ENCODE assay signal across 8 mouse cellular contexts in the genomic region with DNA sequence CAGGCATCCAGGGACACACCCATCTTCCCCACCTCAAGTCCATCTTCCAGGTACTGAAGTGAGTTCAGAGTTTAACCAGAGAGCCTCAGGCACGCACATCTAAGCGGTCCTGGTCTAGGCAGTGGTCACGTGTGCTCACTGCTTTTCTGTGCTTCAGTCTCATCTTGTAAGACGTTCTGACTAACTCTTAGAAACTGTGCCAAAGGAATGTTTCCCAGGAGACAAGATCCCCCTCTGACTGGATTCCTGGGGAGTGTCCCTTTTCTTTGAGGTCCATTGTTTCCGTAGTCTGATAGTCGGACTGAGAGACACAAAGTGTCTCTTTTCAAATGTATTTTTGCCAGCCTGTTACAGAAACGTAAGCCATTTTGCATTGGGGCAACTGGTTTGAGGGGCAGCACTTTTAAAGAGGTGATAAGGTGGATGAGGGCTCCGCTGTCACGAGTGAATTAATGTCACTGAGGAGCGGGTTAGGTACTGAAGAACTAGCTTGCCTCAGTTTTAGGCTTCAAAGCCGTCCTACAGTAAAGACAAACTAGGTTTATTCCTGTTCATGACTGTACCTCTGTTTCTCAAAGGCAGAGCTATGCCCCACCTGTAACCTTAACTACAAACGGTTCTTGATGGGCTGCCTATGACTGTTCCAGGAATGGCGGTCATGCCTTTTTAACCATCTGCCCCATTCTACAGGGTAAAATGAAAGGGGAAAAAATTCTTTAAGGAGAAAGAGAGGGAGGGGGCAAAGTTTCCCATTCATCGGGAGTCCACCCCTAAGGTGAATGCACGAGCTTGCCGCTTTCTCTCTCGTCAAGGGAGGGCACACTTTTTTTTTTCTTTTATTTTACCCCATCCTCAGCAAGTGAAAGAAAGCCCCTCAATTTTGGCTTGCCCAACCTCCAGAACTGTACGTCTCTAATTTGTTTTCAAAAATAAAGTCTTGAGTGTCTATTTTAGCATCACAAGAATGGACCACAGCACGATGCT. TPM values are rescaled to one million over a fixed set of nuclear protein-coding genes. Genes with fewer than 3 reads are reported as not detected.
DNase-seq lines count a peak whose midpoint lies in the region; ATAC-seq lines count a peak whose summit lies in the region.

No protein-coding gene starts in this region.

- peak overlapping the region; percentile 77 for H3K4me2 ChIP-seq in lung, embryonic 16.5 days (ENCODE audit: low read depth, low read length)
- peak overlapping the region; percentile 80 for H3K4me2 ChIP-seq in embryonic facial prominence, embryonic 14.5 days (ENCODE audit: low read depth, low read length)
- H3K4me2 ChIP-seq in limb, embryonic 11.5 days (ENCODE audit: low read depth, severe bottlenecking) = peak overlapping the region; percentile 56
- peak overlapping the region; percentile 55 for H3K4me2 ChIP-seq in stomach, embryonic 16.5 days (ENCODE audit: low read depth, low read length)

- H3K9ac ChIP-seq in lung, embryonic 16.5 days (ENCODE audit: low read length) = peak overlapping the region; percentile 29
- peak overlapping the region; percentile 54 for H3K9ac ChIP-seq in embryonic facial prominence, embryonic 14.5 days (ENCODE audit: low read depth, low read length)
- no peak overlapping the region for H3K9ac ChIP-seq in limb, embryonic 11.5 days (ENCODE audit: low read length)
- H3K9ac ChIP-seq in stomach, embryonic 16.5 days (ENCODE audit: low read length) = peak overlapping the region; percentile 19; the same call in 1 of the 2 replicates

- no peak for DNase-seq in lung, postnatal 25 days (ENCODE audit: low spot score)
- peak; percentile 71 for DNase-seq in embryonic facial prominence, embryonic 14.5 days (ENCODE audit: low spot score)
- DNase-seq in limb, embryonic 11.5 days (ENCODE audit: low spot score) = no peak
- DNase-seq in natural killer cell, adult 2 months (ENCODE audit: low spot score in 2 of 2) = no peak
- DNase-seq in lung, postnatal 36 days = no peak

- WGBS in lung, embryonic 16.5 days = 2% methylated on average over 19 of the region's 19 CpGs
- WGBS in embryonic facial prominence, embryonic 14.5 days = 3% methylated on average over 19 of the region's 19 CpGs
- WGBS in limb, embryonic 11.5 days = 2% methylated on average over 19 of the region's 19 CpGs
- 4% methylated on average over 19 of the region's 19 CpGs for WGBS in stomach, embryonic 16.5 days

- H3K36me3 ChIP-seq in lung, embryonic 16.5 days (ENCODE audit: control insufficient read depth, insufficient read depth, low read length) = no peaks in the 10 kb centered on the region
- no peaks in the 10 kb centered on the region for H3K36me3 ChIP-seq in embryonic facial prominence, embryonic 14.5 days (ENCODE audit: control insufficient read depth, insufficient read depth, low read length)
- H3K36me3 ChIP-seq in limb, embryonic 11.5 days (ENCODE audit: control insufficient read depth, insufficient read depth, low read length) = no peaks in the 10 kb centered on the region
- no peaks in the 10 kb centered on the region for H3K36me3 ChIP-seq in stomach, embryonic 16.5 days (ENCODE audit: control insufficient read depth, insufficient read depth, low read length)

- no peaks in the 10 kb centered on the region for H3K27me3 ChIP-seq in lung, embryonic 16.5 days (ENCODE audit: control insufficient read depth, insufficient read depth, low read depth, low read length)
- no peaks in the 10 kb centered on the region for H3K27me3 ChIP-seq in embryonic facial prominence, embryonic 14.5 days (replicated peaks; ENCODE audit: control insufficient read depth, insufficient read depth, low read length)
- H3K27me3 ChIP-seq in limb, embryonic 11.5 days (ENCODE audit: control insufficient read depth, insufficient read depth, low read length) = no peaks in the 10 kb centered on the region
- H3K27me3 ChIP-seq in stomach, embryonic 16.5 days (ENCODE audit: control insufficient read depth, insufficient read depth, low read length) = no peaks in the 10 kb centered on the region

- peak overlapping the region; percentile 45 for H3K4me3 ChIP-seq in lung, embryonic 16.5 days (ENCODE audit: low read length)
- peak overlapping the region; percentile 45 for H3K4me3 ChIP-seq in embryonic facial prominence, embryonic 14.5 days (ENCODE audit: low read depth, low read length)
- peak overlapping the region; percentile 25 for H3K4me3 ChIP-seq in limb, embryonic 11.5 days (ENCODE audit: low read depth, low read length)
- H3K4me3 ChIP-seq in stomach, embryonic 16.5 days (replicated peaks; ENCODE audit: low read length) = peak overlapping the region; percentile 52

- peak overlapping the region; percentile 16; the same call in 1 of the 2 replicates for H3K27ac ChIP-seq in lung, embryonic 16.5 days (ENCODE audit: low read length)
- H3K27ac ChIP-seq in embryonic facial prominence, embryonic 14.5 days (replicated peaks; ENCODE audit: low read depth, low read length) = no peak overlapping the region
- H3K27ac ChIP-seq in limb, embryonic 11.5 days (replicated peaks; ENCODE audit: low read depth, low read length) = no peak overlapping the region
- H3K27ac ChIP-seq in stomach, embryonic 16.5 days (ENCODE audit: low read length) = peak overlapping the region; percentile 16; the same call in 1 of the 2 replicates

- 0 out of 2 replicates have a peak, but pooled peaks have one; percentile 27 for ATAC-seq in lung, embryonic 16.5 days (ENCODE audit: low read depth)
- ATAC-seq in embryonic facial prominence, embryonic 14.5 days (ENCODE audit: low read depth) = peak; percentile 34; the same call in 1 of the 2 replicates
- ATAC-seq in limb, embryonic 11.5 days (ENCODE audit: insufficient number of reproducible peaks, low FRiP score, low TSS enrichment, low read depth) = no peak
- no peak for ATAC-seq in stomach, embryonic 16.5 days (ENCODE audit: insufficient read depth, low FRiP score)
- no peak for ATAC-seq in granulocyte monocyte progenitor cell, adult 5-6 weeks (replicated peaks; ENCODE audit: poor library complexity, severe bottlenecking)

- no peaks in the 10 kb centered on the region for H3K9me3 ChIP-seq in lung, embryonic 16.5 days (ENCODE audit: control insufficient read depth, low read length)
- no peaks in the 10 kb centered on the region for H3K9me3 ChIP-seq in embryonic facial prominence, embryonic 14.5 days (ENCODE audit: control insufficient read depth, low read length)
- no peaks in the 10 kb centered on the region for H3K9me3 ChIP-seq in limb, embryonic 11.5 days (ENCODE audit: control insufficient read depth, low read length)
- no peaks in the 10 kb centered on the region for H3K9me3 ChIP-seq in stomach, embryonic 16.5 days (replicated peaks; ENCODE audit: control insufficient read depth, low read length)

- peaks cover 3% of the 10 kb centered on the region for H3K4me1 ChIP-seq in lung, embryonic 16.5 days (replicated peaks; ENCODE audit: control insufficient read depth, insufficient read depth, low read length)
- peaks cover 13% of the 10 kb centered on the region for H3K4me1 ChIP-seq in embryonic facial prominence, embryonic 14.5 days (ENCODE audit: control insufficient read depth, insufficient read depth, low read length)
- peaks cover 9% of the 10 kb centered on the region for H3K4me1 ChIP-seq in limb, embryonic 11.5 days (ENCODE audit: control insufficient read depth, insufficient read depth, low read length)
- peaks cover 2% of the 10 kb centered on the region; the same call in 1 of the 2 replicates for H3K4me1 ChIP-seq in stomach, embryonic 16.5 days (ENCODE audit: control insufficient read depth, insufficient read depth, low read length)

RNA-seq across cellular contexts. Expression of a gene that starts 8.4 kb away (rescaled TPM):
- 87.5 and 105 TPM in 2 replicates for polyA plus RNA-seq in lung, embryonic 16.5 days (2015; fragmentation: Nextera tagmentation; extraction: Ambion mirVana)
- 67.1 and 70.7 TPM in 2 replicates for polyA plus RNA-seq in embryonic facial prominence, embryonic 14.5 days (2014; fragmentation: Nextera tagmentation; extraction: Ambion mirVana)
- polyA plus RNA-seq in limb, embryonic 11.5 days (2014; fragmentation: Nextera tagmentation; extraction: Ambion mirVana) = 144 and 157 TPM in 2 replicates
- 784 and 968 TPM in 2 replicates for polyA plus RNA-seq in stomach, embryonic 16.5 days (2015; fragmentation: Nextera tagmentation; extraction: Ambion mirVana)
- 1.9 and 3.4 TPM in 2 replicates for total RNA-seq in granulocyte monocyte progenitor cell, adult 5-6 weeks (2014; fragmentation: Nextera tagmentation)
- total RNA-seq in granulocyte monocyte progenitor cell, adult 5-6 weeks (2017) = 2.0 and 2.8 TPM in 2 replicates

RNA-seq across cellular contexts. Expression of a gene that starts 39.5 kb away (rescaled TPM):
- not detected in 2 replicates for polyA plus RNA-seq in lung, embryonic 16.5 days (2015; fragmentation: Nextera tagmentation; extraction: Ambion mirVana)
- 1.00 and 2.6 TPM in 2 replicates for polyA plus RNA-seq in embryonic facial prominence, embryonic 14.5 days (2014; fragmentation: Nextera tagmentation; extraction: Ambion mirVana)
- not detected in 2 replicates for polyA plus RNA-seq in limb, embryonic 11.5 days (2014; fragmentation: Nextera tagmentation; extraction: Ambion mirVana)
- polyA plus RNA-seq in stomach, embryonic 16.5 days (2015; fragmentation: Nextera tagmentation; extraction: Ambion mirVana) = 109 and 152 TPM in 2 replicates
- total RNA-seq in granulocyte monocyte progenitor cell, adult 5-6 weeks (2014; fragmentation: Nextera tagmentation) = not detected in 2 replicates
- total RNA-seq in granulocyte monocyte progenitor cell, adult 5-6 weeks (2017) = not detected in 2 replicates

Comparison
In these comparisons a context has a peak if more than half of its experiments do, and no peak if none do; other contexts are left out.
1. ATAC-seq: peak in lung, embryonic 16.5 days (single experiment) and embryonic facial prominence, embryonic 14.5 days (single experiment); none in limb, embryonic 11.5 days (single experiment), stomach, embryonic 16.5 days (single experiment) and granulocyte monocyte progenitor cell, adult 5-6 weeks (single experiment).
2. H3K27ac ChIP-seq: peak in lung, embryonic 16.5 days (single experiment) and stomach, embryonic 16.5 days (single experiment); none in embryonic facial prominence, embryonic 14.5 days (single experiment) and limb, embryonic 11.5 days (single experiment).
3. RNA of a gene that starts 39.5 kb away (polyA plus RNA-seq): 109 to 152 TPM in stomach, embryonic 16.5 days; 1.00 to 2.6 TPM in embryonic facial prominence, embryonic 14.5 days, not detected in lung, embryonic 16.5 days and not detected in limb, embryonic 11.5 days; every median in the first group is over 10 times any median in the second.
4. Peak in every context shown above with its lines, with median percentiles within 50 percentile points of each other: H3K4me2 ChIP-seq and H3K4me3 ChIP-seq.